Mouse (Mus musculus) small intestine, adult 2 months (tissue): ENCODE results near the gene Vmn1r209. TPM values are rescaled to one million over a fixed set of nuclear protein-coding genes. Genes with fewer than 3 reads are reported as not detected.
"Not testable (repeated sequence)": the region's sequence is repeated elsewhere in the genome, so short reads cannot be mapped to it uniquely, and the experiment has no call there.

Source experiments
- H3K27ac ChIP-seq: fragments of 200-500 bp; 2 replicates; pipeline ENCODE4 v1.5.1; 2012; ENCODE audit warnings: low read depth, low read length, control low read depth, inconsistent platforms; ENCODE audit not compliant: insufficient read depth
- H3K27me3 ChIP-seq: fragments of 200-500 bp; 2 replicates; pipeline ENCODE4 v1.6.1; 2012; ENCODE audit warnings: mild to moderate bottlenecking, moderate library complexity, low read length, inconsistent platforms; ENCODE audit not compliant: control insufficient read depth, insufficient read depth
- H3K36me3 ChIP-seq: fragments of 200-500 bp; 2 replicates; pipeline ENCODE4 v1.6.1; 2012; ENCODE audit warnings: mild to moderate bottlenecking, low read length, control low read depth, inconsistent platforms; ENCODE audit not compliant: control insufficient read depth, insufficient read depth
- H3K4me1 ChIP-seq: fragments of 200-500 bp; 2 replicates; pipeline ENCODE4 v1.6.1; 2012; ENCODE audit warnings: low read length, inconsistent platforms, mixed read lengths; ENCODE audit not compliant: control insufficient read depth, insufficient read depth, insufficient read length
- H3K4me3 ChIP-seq: fragments of 200-500 bp; 2 replicates; pipeline ENCODE4 v1.5.1; 2012; ENCODE audit warnings: low read depth, mild to moderate bottlenecking, control low read depth, inconsistent platforms, low read length, moderate library complexity
- CTCF ChIP-seq: fragments of 200-500 bp; IDR thresholded peaks from 2 replicates; pipeline ENCODE4 v1.5.1; 2012; ENCODE audit warnings: low read depth, mild to moderate bottlenecking, control low read depth, inconsistent platforms, low read length, moderate library complexity, mixed read lengths; ENCODE audit not compliant: insufficient replicate concordance, insufficient read length; ENCODE audit errors: extremely low read depth
- POLR2A ChIP-seq: fragments of 200-500 bp; IDR thresholded peaks from 2 replicates; pipeline ENCODE4 v1.6.1; 2012; ENCODE audit warnings: low read depth, mild to moderate bottlenecking, control low read depth, inconsistent platforms, low read length, moderate library complexity
- WGBS: fragments of 180-500 bp; shearing (Covaris S2); methylation state at CpG from one replicate; pipeline ENCODE4 v1.1.7; 2018; 5-methylcytosine and 5-hydroxymethylcytosine counted together
- polyA plus RNA-seq: library from polyadenylated mRNA; depleted of rRNA; stranded (reverse); fragments of >200 nt; gene quantifications from 2 replicates; pipeline ENCODE4 v1.2.3, GENCODE M21; 2012; rRNA removed

Gene Vmn1r209
- polyA plus RNA-seq: not detected in 2 replicates

DNA sequence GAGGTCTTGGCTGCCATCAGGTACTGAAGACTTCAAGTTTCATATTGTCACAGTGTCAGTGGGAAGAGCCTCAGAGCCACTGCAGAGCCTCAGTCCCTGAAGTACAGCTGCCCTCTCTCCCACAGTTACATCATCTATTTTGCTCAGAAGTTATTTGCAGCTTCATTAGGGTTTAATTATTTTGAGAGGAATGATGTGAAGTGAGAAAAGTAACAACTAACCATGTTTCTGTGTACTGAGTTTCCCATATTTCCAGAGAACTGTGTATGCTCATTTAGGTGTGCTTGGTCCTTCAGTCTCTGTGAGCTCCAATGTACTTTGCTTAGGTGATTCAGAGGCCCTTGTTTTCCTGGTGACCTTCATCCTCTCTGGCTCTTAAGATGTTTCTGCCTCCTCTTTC, at the start of gene Vmn1r209:
TSS of gene Vmn1r209 (minus strand) at position 101 of the 400 bp plus-strand sequence.
- H3K4me3 ChIP-seq, H3K4me1 ChIP-seq, H3K27me3 ChIP-seq, H3K27ac ChIP-seq, H3K36me3 ChIP-seq: not testable (repeated sequence)

DNA sequence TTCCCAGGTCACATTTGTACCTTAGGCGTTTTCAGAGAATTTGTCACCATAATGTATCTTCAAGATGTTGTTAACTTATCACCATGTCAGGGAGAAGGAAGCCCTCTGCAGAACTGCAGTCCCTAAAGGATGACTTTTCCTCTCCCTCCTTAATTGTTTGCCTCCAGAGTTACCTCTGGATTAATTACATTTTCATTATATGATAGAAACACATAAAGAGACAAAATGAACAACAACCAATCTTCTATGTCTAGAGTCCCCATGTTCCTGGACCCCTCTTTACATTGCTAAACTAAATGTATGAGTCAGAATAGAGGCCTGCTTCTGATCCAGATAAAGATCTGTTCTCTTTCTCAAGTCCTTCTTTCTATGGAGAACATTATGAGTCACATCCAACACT, 48.0 kb upstream of the Vmn1r209 start, which contains the start of gene Vmn1r211:
TSS of gene Vmn1r211 (minus strand) at position 101 of the 400 bp plus-strand sequence.
- H3K4me1 ChIP-seq: no peaks in the 10 kb centered on the region
- H3K4me3 ChIP-seq: no peak within 1 kb of the TSS
- 68% methylated on average over 1 of the region's 1 CpGs for WGBS
- TF ChIP-seq POLR2A (no peak), CTCF (no peak)
- H3K27me3 ChIP-seq: no peaks in the 10 kb centered on the region
- no peak within 1 kb of the TSS for H3K27ac ChIP-seq
- no peaks in the 10 kb centered on the region for H3K36me3 ChIP-seq

DNA sequence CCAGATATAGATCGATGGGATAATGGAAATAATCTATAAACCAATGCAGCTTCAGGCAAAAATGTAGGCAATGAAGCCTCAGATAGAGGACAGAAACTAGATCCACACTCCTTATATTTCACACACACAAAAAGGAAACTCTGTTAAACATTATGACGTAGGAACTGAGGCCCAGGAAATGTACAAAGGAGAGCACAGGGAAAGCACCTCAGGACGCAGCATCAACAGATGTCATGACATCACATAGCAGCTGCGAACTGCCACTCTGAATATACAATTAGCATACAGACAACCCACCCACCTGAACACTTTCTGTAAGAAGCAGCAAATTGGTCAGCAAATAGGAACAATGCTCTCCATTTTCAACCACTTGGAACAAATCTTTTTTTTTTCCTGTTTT, 45.3 kb upstream of the Vmn1r209 start:
- TF ChIP-seq CTCF (no peak), POLR2A (no peak)
- 75% methylated on average over 4 of the region's 4 CpGs for WGBS
- Histone ChIP-seq H3K27ac (no peak overlapping the region), H3K36me3 (no peaks in the 10 kb centered on the region), H3K4me1 (no peaks in the 10 kb centered on the region), H3K4me3 (no peak overlapping the region), H3K27me3 (no peaks in the 10 kb centered on the region)

DNA sequence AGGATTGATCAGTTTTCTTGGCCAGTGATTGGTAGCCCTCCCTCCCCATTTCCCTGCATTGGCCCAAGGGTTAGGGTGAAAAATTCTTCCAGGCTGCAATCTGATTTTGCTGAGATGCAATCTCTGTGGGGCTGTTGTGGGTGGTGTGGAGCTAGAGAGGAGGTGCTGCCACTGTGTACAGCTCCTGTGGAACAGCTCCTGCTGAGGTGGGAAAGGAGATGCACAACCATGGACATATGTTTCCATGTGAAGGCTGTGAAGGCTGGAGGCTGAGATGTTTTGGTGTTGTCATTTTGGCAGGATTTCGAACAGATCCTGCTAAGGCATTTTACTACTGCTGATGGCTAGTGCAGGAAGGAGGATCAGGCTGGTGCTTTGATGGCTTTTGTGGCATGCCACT, 37.3 kb upstream of the Vmn1r209 start:
- H3K27ac ChIP-seq: no peak overlapping the region
- WGBS: 68% methylated on average over 1 of the region's 1 CpGs
- H3K36me3 ChIP-seq: no peaks in the 10 kb centered on the region
- no peaks in the 10 kb centered on the region for H3K4me1 ChIP-seq
- H3K27me3 ChIP-seq: no peaks in the 10 kb centered on the region
- H3K4me3 ChIP-seq: no peak overlapping the region
- TF ChIP-seq POLR2A (no peak), CTCF (no peak)

DNA sequence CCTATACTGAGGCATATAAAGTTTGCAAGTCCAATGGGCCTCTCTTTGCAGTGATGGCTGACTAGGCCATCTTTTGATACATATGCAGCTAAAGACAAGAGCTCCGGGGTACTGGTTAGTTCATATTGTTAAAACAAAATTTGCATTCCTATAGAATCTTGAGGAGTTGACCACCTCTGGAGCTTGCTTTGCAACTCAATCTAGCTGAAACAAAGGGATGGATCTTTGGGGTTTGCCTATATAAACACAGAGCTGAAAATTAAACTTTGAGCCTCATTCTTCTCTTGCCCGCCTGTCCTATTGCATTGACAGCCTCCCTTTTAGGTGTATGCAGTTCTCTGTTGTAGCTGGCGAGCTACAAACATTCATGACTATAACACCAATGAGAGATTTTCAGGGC, 34.8 kb upstream of the Vmn1r209 start:
- not testable (repeated sequence) for H3K27me3 ChIP-seq, H3K4me1 ChIP-seq
- 71% methylated on average over 3 of the region's 3 CpGs for WGBS

DNA sequence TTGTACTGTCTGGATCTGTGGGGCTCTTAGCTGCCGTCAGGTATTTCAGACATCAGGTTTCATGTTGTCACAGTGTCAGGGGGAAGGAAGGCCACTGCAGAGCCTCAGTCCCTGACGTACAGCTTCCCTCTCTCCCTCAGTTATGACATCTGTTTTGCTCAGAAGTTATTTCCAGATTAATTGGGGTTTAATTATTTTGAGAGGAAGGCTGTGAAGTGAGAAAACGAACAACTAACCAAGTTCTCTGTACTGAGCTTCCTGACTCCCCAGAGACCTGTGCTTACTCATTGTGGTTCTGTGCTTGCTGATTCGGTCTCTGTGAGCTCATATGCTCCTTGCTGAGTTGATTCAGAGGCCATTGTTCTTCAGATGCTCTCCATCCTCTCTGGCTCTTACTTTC, 21.8 kb upstream of the Vmn1r209 start, which contains the start of gene Vmn1r210:
TSS of gene Vmn1r210 (minus strand) at position 101 of the 400 bp plus-strand sequence.
- Histone ChIP-seq H3K4me1 (no peaks in the 10 kb centered on the region), H3K27ac (no peak within 1 kb of the TSS), H3K4me3 (no peak within 1 kb of the TSS), H3K36me3 (no peaks in the 10 kb centered on the region), H3K27me3 (no peaks in the 10 kb centered on the region)
- TF ChIP-seq CTCF (no peak), POLR2A (no peak)
- 49% methylated on average over 4 of the region's 4 CpGs for WGBS

More for the DNA sequence above, 34.8 kb upstream of the Vmn1r209 start:
- not testable (repeated sequence) for H3K36me3 ChIP-seq, H3K27ac ChIP-seq, H3K4me3 ChIP-seq

DNA sequence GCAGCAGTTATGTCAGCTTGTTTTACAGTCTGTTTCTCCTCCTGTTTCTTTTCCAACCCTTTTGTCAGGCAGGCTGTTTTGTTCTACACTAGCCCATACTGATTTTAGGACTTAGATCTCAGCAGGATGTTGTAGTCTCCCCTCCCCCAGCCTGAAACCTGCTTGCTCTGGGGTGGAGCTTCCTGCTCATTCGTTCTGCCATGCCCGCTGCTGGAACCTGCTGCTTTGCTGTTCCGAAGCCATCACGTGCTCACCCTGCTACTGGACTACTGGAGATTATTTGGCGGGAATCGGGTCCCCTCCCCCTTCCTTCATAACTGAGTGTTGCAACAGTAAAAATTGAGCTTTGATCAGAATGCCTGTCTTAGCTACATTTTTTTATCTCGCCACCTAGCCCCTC, 19.9 kb upstream of the Vmn1r209 start:
- not testable (repeated sequence) for H3K36me3 ChIP-seq, H3K4me1 ChIP-seq, H3K4me3 ChIP-seq, H3K27me3 ChIP-seq, H3K27ac ChIP-seq
- WGBS: 23% methylated on average over 7 of the region's 7 CpGs

DNA sequence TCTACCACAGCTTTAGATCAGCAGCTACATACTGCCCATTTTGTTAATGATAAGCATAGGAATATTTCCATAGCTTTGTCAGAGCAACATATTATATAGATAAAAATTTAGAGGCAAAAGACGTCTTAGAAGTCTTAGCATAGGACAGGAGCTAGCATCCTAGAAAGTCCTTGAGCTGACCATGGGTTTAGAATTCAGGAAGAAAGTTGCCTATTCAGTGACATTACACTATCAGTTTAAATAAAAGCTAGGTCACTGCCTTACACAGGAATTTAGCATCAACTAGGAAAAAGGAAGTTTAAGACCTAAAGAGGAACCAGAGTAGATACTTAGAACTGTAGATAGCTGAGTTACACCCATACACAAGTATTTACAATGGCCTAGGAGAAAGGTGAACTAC, 12.1 kb upstream of the Vmn1r209 start:
- WGBS: 74% methylated on average over 1 of the region's 1 CpGs
- H3K4me3 ChIP-seq, H3K36me3 ChIP-seq, H3K4me1 ChIP-seq, H3K27me3 ChIP-seq, H3K27ac ChIP-seq: not testable (repeated sequence)

DNA sequence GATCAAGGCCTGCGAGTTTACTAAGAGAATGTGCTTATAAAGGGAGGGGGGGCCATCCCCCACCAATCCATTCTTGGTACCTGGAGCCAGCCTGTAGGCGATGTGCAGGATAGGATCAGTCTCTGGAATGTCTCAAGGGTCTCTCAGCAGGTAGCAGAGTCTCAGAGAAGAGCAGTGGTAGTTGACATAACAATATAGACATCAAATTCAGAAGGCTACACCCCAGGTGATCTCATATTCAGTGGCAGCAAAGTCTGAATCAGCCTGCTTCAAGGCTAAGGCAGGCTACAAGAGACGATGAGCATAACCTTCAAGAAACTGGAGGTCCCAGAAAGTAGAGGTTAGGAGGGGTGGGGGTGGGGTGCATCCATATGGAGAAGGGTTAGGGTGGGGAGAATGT, 21.4 kb downstream of the Vmn1r209 start:
- 70% methylated on average over 3 of the region's 3 CpGs for WGBS
- not testable (repeated sequence) for H3K4me3 ChIP-seq

DNA sequence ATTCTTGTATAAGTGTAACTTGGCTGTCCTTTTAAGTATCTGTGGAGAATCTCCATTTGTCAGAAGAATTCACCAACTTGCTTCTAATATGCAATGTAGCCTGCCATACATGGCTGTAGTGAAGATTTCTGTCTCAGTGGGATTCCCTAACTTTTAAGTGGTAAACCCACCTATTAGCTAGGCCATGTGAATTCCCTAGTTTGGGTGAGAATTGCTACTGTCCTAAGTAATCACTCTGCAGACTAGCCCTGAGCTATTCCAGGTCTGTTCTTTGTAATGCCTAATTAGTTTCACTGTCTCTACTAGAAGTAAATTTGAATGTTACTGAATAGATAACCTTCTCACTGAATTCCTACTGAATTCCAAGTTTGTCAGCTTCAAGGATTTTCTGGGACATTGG, 25.3 kb downstream of the Vmn1r209 start:
- H3K27me3 ChIP-seq, H3K36me3 ChIP-seq, H3K4me1 ChIP-seq: not testable (repeated sequence)

More for the DNA sequence above, 21.4 kb downstream of the Vmn1r209 start:
- not testable (repeated sequence) for H3K27ac ChIP-seq, H3K4me1 ChIP-seq, H3K27me3 ChIP-seq, H3K36me3 ChIP-seq

DNA sequence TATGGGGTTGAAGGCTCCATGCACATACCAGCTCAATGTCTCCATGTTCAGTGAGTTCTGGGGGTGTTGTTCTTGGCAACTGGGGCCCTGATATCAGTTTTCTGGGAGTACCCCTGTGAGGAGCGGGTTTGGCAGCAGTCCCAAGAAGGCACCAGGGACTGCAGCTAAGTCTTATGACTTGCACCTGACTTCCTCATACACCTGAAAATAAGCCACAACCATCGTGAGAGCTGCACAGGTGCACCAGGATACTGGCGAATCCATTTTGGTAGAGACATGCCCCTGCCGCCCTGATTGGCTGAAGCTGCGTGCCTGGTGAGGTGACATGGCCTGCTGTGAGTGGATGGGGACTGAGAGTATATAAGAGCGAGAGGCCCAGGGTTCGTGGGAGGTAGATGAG, 32.2 kb downstream of the Vmn1r209 start, which contains the start of gene Vmn1r208:
TSS of gene Vmn1r208 (minus strand) at position 101 of the 400 bp plus-strand sequence.
- H3K36me3 ChIP-seq, H3K27me3 ChIP-seq, H3K27ac ChIP-seq, H3K4me1 ChIP-seq, H3K4me3 ChIP-seq: not testable (repeated sequence)
- WGBS: no CpG with 5 or more reads among the region's 7 CpGs

More for the DNA sequence above, 25.3 kb downstream of the Vmn1r209 start:
- H3K4me3 ChIP-seq, H3K27ac ChIP-seq: not testable (repeated sequence)

DNA sequence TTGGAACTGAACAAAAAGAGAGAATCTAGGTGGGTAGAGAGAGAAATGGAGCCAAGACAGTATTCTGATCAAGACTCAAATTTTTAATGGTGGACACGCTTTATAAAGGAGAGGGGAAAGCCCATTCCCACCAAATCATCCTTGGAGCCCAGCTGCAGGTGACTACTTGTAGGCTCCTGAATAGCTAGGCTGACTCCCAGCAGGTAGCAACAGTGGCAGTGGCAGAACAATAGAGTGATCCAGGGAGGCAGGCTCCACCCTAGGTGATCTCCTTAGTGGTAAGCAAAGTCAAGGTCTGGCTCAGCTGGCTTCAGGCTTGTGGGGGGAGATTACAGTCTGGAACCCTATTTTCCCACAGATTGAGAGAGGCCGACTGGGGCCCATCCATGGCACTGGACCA, 37.9 kb downstream of the Vmn1r209 start:
- not testable (repeated sequence) for H3K27ac ChIP-seq, H3K4me3 ChIP-seq, H3K4me1 ChIP-seq, H3K36me3 ChIP-seq, H3K27me3 ChIP-seq
- 91% methylated on average over 2 of the region's 2 CpGs for WGBS
